Mouse (Mus musculus): ENCODE measurements at regions not wholly inside any gene's neighbourhood (a gene's known extent, or its start where the extent isn't known, plus 50 kb on each side); places are given as distances from the start of the nearest gene placed in this dataset.

DNA sequence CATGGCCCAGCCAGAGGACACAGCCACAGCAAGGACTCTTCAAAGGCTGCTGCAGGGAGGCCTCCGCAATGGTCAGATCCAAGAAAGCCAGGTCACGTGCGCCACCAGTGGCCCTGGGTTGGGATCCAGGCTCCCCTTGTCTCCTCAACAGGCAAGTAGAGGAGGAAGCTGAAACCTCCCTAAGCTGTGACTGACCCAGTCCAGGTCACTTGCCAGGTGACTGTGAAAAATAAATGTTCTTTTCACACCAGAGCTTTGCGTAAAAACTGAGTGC is 57.6 kb upstream of the Slco4a1 start:
- Histone ChIP-seq H3K4me2 (ENCODE audit: low read length) (no peak overlapping the region), H3K27ac (ENCODE audit: low read depth) (no peak overlapping the region), H3K4me3 (ENCODE audit: low read depth, low read length) (no peak overlapping the region), H3K9me3 (ENCODE audit: control insufficient read depth, low read length) (no peaks in the 10 kb centered on the region), H3K27me3 (replicated peaks; ENCODE audit: control insufficient read depth, insufficient read depth, low read length) (no peaks in the 10 kb centered on the region), H3K36me3 (ENCODE audit: control insufficient read depth, insufficient read depth, low read length) (no peaks in the 10 kb centered on the region), H3K4me1 (replicated peaks; ENCODE audit: control insufficient read depth, insufficient read depth, low read length) (no peaks in the 10 kb centered on the region), H3K9ac (ENCODE audit: low read length) (no peak overlapping the region)
- DNase-seq (ENCODE audit: low spot score): no peak
- 92% methylated on average over 4 of the region's 4 CpGs for WGBS
- ATAC-seq (replicated peaks; ENCODE audit: low FRiP score, low TSS enrichment, low read depth): no peak

DNA sequence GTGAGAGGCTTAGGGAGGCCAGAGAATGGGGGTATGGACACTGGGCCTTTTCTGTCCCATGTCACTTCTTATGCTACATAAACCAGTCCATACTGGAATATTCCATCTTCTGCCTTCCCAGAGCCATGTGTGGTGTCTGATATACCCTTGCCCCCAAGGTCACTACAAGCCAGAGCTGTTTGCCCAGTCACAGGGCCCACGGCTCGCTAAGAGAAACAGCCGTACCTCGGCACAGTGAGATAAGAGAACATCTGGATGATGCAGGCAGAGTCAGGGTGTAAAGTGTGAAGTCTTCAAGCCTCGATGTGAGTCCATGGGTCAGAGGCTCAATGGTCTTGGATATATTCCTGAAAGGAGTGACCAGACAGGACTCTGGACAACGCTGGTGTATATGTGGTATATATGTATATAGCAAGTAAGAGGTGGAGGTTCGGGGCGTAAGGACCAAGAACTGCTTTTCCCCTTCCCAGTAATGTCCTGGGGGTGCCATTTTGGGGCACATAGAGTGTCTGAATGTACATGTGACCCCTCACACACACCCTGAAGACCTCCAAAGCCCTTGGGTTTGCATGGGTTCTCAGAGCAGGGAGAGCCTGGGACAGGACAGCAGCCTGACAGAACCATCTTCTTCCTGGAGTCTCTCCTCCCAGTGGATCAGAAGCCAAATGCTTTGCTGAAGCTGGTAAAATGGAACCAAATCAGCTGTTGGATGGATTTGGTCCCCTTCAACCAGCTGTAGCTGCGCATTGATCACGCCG is 58.1 kb upstream of the Slco4a1 start:
- no peak overlapping the region for H3K9ac ChIP-seq (ENCODE audit: low read length)
- no peaks in the 10 kb centered on the region for H3K36me3 ChIP-seq (ENCODE audit: control insufficient read depth, insufficient read depth, low read length)
- WGBS: 79% methylated on average over 11 of the region's 11 CpGs
- no peaks in the 10 kb centered on the region for H3K9me3 ChIP-seq (ENCODE audit: control insufficient read depth, low read length)
- DNase-seq (ENCODE audit: low spot score) (no peak), ATAC-seq (replicated peaks; ENCODE audit: low FRiP score, low TSS enrichment, low read depth) (no peak)
- H3K27me3 ChIP-seq (replicated peaks; ENCODE audit: control insufficient read depth, insufficient read depth, low read length): no peaks in the 10 kb centered on the region
- H3K4me3 ChIP-seq (ENCODE audit: low read depth, low read length): no peak overlapping the region
- no peak overlapping the region for H3K27ac ChIP-seq (ENCODE audit: low read depth)
- no peak overlapping the region for H3K4me2 ChIP-seq (ENCODE audit: low read length)
- no peaks in the 10 kb centered on the region for H3K4me1 ChIP-seq (replicated peaks; ENCODE audit: control insufficient read depth, insufficient read depth, low read length)

DNA sequence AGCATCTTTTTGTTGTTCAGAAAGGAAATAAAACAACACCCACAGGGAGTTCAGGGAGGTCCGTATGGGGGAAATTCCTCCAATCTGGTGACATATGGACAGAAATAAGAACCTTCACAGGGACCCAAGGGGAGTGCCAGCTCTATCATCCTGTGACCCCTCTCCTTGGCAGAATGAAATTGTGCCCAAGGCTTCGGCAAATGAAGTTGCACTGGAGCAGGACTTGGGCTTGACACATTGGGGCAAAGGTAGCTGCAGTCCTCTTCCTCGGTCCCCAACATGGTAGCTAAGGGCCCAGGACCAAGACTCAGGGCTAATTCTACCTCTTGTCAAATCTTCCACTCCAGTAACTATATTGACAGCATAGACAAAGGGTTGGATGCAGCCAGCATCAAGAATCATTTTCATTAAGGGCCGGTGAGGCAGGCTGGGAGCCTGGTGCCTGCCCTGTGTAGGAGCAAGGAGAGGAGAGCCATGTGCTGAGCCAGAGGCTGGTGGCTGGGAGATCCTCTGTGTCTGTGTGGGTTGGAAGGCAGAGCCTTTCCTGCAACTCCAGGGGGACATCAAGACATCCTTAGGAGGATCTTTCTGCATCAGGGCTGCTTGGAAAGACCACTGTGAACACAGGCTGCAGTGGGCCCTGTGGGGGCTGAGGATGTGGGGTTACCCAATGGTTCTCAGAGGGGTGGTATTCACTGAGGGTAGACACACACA is 59.2 kb upstream of the Slco4a1 start:
- ATAC-seq (replicated peaks; ENCODE audit: low FRiP score, low TSS enrichment, low read depth): no peak
- Histone ChIP-seq H3K4me2 (ENCODE audit: low read length) (no peak overlapping the region), H3K4me1 (replicated peaks; ENCODE audit: control insufficient read depth, insufficient read depth, low read length) (no peaks in the 10 kb centered on the region), H3K9ac (ENCODE audit: low read length) (no peak overlapping the region), H3K27ac (ENCODE audit: low read depth) (no peak overlapping the region), H3K36me3 (ENCODE audit: control insufficient read depth, insufficient read depth, low read length) (no peaks in the 10 kb centered on the region), H3K27me3 (replicated peaks; ENCODE audit: control insufficient read depth, insufficient read depth, low read length) (no peaks in the 10 kb centered on the region), H3K4me3 (ENCODE audit: low read depth, low read length) (no peak overlapping the region), H3K9me3 (ENCODE audit: control insufficient read depth, low read length) (no peaks in the 10 kb centered on the region)
- WGBS: 77% methylated on average over 4 of the region's 4 CpGs
- DNase-seq (ENCODE audit: low spot score): no peak

DNA sequence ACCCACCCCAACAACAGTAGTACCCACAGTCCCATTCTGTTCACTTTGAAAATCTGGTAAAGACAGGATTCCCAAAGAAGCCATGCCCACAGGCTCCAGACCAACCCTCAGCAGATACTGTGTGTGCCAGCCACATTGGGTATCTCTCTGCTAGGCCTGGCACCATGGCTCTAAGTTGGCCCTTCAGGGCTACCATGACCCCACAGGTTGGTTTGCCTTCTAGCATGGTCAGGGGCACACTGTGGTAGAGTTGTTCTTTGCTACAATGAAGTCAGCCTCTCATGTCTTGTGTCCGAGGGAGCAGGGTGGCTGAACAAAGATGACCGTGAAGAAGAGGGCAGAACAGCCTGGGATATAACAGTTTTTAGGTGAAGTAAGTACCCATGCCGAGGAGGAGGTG is 59.8 kb upstream of the Slco4a1 start:
- Histone ChIP-seq H3K9me3 (ENCODE audit: control insufficient read depth, low read length) (no peaks in the 10 kb centered on the region), H3K27ac (ENCODE audit: low read depth) (no peak overlapping the region), H3K9ac (ENCODE audit: low read length) (no peak overlapping the region), H3K27me3 (replicated peaks; ENCODE audit: control insufficient read depth, insufficient read depth, low read length) (no peaks in the 10 kb centered on the region), H3K4me3 (ENCODE audit: low read depth, low read length) (no peak overlapping the region), H3K4me2 (ENCODE audit: low read length) (no peak overlapping the region), H3K4me1 (replicated peaks; ENCODE audit: control insufficient read depth, insufficient read depth, low read length) (no peaks in the 10 kb centered on the region), H3K36me3 (ENCODE audit: control insufficient read depth, insufficient read depth, low read length) (no peaks in the 10 kb centered on the region)
- no peak for ATAC-seq (replicated peaks; ENCODE audit: low FRiP score, low TSS enrichment, low read depth)
- WGBS: 82% methylated on average over 3 of the region's 3 CpGs
- no peak for DNase-seq (ENCODE audit: low spot score)

DNA sequence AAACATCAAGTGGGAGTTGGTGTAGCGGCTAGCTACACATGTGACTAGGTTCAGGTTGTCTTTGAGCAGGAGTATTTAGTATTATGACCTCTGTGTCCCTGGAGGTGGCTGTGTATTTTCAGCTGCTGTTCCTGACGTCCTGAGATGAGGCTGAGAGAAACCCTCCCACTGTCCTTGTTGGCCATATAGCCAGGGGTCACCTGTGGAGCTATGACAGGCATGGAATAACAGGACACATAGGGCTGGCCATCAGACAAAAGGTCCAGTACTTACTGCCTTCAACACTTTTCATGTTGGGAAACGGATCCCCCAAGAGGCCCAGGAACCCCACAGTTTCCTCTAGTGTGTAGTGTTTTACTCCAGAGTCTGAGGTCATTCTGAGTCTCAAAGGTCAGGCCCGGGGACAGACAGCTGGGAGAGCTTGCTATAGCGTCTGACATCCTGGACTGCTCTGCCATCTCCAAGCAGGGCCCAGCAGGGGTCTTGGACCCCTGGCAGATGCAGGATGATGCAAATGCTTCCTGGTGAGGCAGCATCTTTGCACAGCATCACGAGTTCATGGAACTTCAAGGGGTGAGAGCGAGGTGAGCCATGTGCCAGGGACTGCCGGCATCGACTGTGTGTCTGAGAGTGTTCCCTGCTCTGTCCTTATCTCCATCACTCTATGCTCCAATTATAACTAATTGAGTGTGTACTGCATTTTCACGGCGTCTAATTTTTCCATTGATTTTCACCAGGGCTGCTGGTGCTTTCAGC is 60.6 kb upstream of the Slco4a1 start:
- no peak overlapping the region for H3K4me2 ChIP-seq (ENCODE audit: low read length)
- ATAC-seq (replicated peaks; ENCODE audit: low FRiP score, low TSS enrichment, low read depth) (no peak), DNase-seq (ENCODE audit: low spot score) (no peak)
- 55% methylated on average over 11 of the region's 11 CpGs for WGBS
- H3K4me1 ChIP-seq (replicated peaks; ENCODE audit: control insufficient read depth, insufficient read depth, low read length): no peaks in the 10 kb centered on the region
- H3K27ac ChIP-seq (ENCODE audit: low read depth): no peak overlapping the region
- H3K36me3 ChIP-seq (ENCODE audit: control insufficient read depth, insufficient read depth, low read length): no peaks in the 10 kb centered on the region
- H3K9me3 ChIP-seq (ENCODE audit: control insufficient read depth, low read length): no peaks in the 10 kb centered on the region
- no peak overlapping the region for H3K4me3 ChIP-seq (ENCODE audit: low read depth, low read length)
- H3K9ac ChIP-seq (ENCODE audit: low read length): no peak overlapping the region
- H3K27me3 ChIP-seq (replicated peaks; ENCODE audit: control insufficient read depth, insufficient read depth, low read length): no peaks in the 10 kb centered on the region

DNA sequence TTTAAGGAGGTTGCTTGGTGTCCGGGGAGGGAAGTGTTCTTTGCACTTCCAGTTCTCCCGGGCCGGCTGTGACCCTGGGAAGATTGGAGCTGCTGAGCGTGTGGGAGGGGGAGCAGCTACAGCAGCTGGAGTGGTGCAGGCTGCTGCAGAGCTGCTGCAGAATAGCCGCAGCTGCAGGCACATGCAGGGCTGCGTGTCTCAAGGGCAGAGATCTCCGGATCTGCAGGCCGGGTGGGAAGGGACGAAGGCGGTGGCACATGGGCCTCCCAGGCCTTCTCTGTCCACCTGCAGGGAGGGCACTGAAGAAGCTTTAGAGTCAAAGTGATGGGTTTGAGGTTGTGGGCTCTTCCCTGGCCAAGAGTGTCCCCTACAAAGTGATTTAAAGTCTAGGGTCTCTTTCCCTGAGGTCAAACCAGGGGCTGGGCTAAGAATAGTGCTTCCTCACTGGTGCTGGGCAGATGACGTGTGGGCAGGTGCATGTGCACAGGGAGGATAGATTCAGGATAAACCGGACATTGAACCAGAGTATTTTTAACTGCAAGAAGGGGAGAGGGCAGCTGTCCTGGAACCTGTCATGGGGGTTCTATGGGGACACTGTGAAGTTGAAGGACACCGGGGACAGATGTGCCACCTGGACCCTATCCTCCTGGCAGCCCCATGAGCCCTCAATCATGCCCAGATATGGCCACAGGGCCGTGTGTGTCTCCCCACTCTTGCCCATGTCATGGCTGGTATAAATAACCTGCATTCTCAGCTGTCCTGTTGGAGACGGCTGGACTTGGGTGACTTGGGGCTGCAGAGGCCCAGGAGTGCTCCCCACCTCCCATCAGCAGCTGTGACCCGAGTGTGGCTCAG is 58.6 kb upstream of the Gata5 start:
- Histone ChIP-seq H3K9ac (ENCODE audit: low read length) (no peak overlapping the region), H3K4me3 (ENCODE audit: low read depth, low read length) (no peak overlapping the region), H3K4me2 (ENCODE audit: low read length) (no peak overlapping the region), H3K27me3 (replicated peaks; ENCODE audit: control insufficient read depth, insufficient read depth, low read length) (peaks cover 3% of the 10 kb centered on the region; the same call in 1 of the 2 replicates), H3K27ac (ENCODE audit: low read depth) (no peak overlapping the region), H3K4me1 (replicated peaks; ENCODE audit: control insufficient read depth, insufficient read depth, low read length) (no peaks in the 10 kb centered on the region), H3K9me3 (ENCODE audit: control insufficient read depth, low read length) (no peaks in the 10 kb centered on the region), H3K36me3 (ENCODE audit: control insufficient read depth, insufficient read depth, low read length) (no peaks in the 10 kb centered on the region)
- 62% methylated on average over 16 of the region's 16 CpGs for WGBS
- ATAC-seq (replicated peaks; ENCODE audit: low FRiP score, low TSS enrichment, low read depth): no peak
- no peak for DNase-seq (ENCODE audit: low spot score)

DNA sequence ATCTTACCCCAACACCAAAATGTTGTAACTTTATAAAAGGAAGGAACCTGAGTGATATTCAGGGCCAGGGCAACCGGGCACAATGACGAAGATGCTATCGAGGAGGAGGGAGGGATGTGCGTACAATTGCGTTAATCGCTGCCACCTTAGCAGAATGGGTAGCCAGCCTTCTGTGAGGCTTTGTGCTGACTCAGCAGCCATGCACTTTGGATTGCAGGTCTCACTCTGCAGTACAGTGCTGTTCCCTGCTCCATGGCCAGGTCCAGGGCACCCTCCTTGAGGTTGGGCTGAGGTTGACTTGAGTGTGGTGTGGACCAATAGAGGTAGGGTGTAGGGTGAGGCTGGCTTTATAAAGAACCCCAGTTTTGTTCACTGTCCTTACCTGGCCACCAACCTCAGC is 57.8 kb upstream of the Gata5 start:
- ATAC-seq (replicated peaks; ENCODE audit: low FRiP score, low TSS enrichment, low read depth) (no peak), DNase-seq (ENCODE audit: low spot score) (no peak)
- Histone ChIP-seq H3K36me3 (ENCODE audit: control insufficient read depth, insufficient read depth, low read length) (no peaks in the 10 kb centered on the region), H3K4me2 (ENCODE audit: low read length) (no peak overlapping the region), H3K9ac (ENCODE audit: low read length) (no peak overlapping the region), H3K27ac (ENCODE audit: low read depth) (no peak overlapping the region), H3K4me3 (ENCODE audit: low read depth, low read length) (no peak overlapping the region), H3K9me3 (ENCODE audit: control insufficient read depth, low read length) (no peaks in the 10 kb centered on the region), H3K27me3 (replicated peaks; ENCODE audit: control insufficient read depth, insufficient read depth, low read length) (peaks cover 10% of the 10 kb centered on the region; the same call in 1 of the 2 replicates), H3K4me1 (replicated peaks; ENCODE audit: control insufficient read depth, insufficient read depth, low read length) (no peaks in the 10 kb centered on the region)
- WGBS: 86% methylated on average over 6 of the region's 6 CpGs

DNA sequence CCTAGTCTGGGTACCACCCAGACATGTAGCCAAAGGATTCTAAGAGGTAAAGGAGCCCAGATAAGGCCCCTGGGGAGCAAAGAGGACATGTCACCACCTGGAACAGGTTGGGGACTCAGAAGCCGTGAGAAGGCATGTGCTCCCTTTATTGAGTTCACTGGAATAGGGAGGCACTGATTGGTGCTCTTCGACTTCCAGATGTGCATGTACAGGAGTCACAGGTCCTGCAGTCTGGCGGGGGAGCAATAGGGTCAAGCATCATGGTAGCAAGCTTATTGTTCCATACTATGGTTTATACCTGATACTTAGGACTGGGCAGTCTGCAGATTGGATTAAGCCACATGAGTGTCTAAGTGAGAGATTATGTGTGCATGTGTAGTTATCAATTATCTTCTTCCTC is 56.9 kb upstream of the Gata5 start:
- H3K9me3 ChIP-seq (ENCODE audit: control insufficient read depth, low read length): no peaks in the 10 kb centered on the region
- no peak overlapping the region for H3K4me2 ChIP-seq (ENCODE audit: low read length)
- H3K36me3 ChIP-seq (ENCODE audit: control insufficient read depth, insufficient read depth, low read length): no peaks in the 10 kb centered on the region
- WGBS: 83% methylated on average over 3 of the region's 3 CpGs
- H3K4me3 ChIP-seq (ENCODE audit: low read depth, low read length): no peak overlapping the region
- DNase-seq (ENCODE audit: low spot score) (no peak), ATAC-seq (replicated peaks; ENCODE audit: low FRiP score, low TSS enrichment, low read depth) (no peak)
- no peak overlapping the region for H3K9ac ChIP-seq (ENCODE audit: low read length)
- H3K27ac ChIP-seq (ENCODE audit: low read depth): no peak overlapping the region
- peaks cover 19% of the 10 kb centered on the region; the same call in 1 of the 2 replicates for H3K27me3 ChIP-seq (replicated peaks; ENCODE audit: control insufficient read depth, insufficient read depth, low read length)
- H3K4me1 ChIP-seq (replicated peaks; ENCODE audit: control insufficient read depth, insufficient read depth, low read length): no peaks in the 10 kb centered on the region
